Mouse (Mus musculus): ENCODE measurements at regions not wholly inside any gene's neighbourhood (a gene's known extent, or its start where the extent isn't known, plus 50 kb on each side); places are given as distances from the start of the nearest gene placed in this dataset.

GRCm38 (mm10) chr3:37943661-37944060, 219.4 kb upstream of the Gm5148 start:
- H3K9me3 ChIP-seq (ENCODE audit: low read depth, low read length): no peaks in the 10 kb centered on the region
- no peak overlapping the region for H3K4me2 ChIP-seq
- no peaks in the 10 kb centered on the region for H3K27me3 ChIP-seq (ENCODE audit: insufficient read depth, low read length)
- ATAC-seq (ENCODE audit: insufficient read depth): no peak
- DNase-seq: no peak
- TF ChIP-seq CTCF (IDR thresholded peaks at IDR 0.05; ENCODE audit: low read depth): no peak
- H3K36me3 ChIP-seq (ENCODE audit: insufficient read depth): no peaks in the 10 kb centered on the region
- no peak overlapping the region for H3K27ac ChIP-seq (ENCODE audit: low read depth)
- H3K4me3 ChIP-seq (ENCODE audit: low read depth, low read length): no peak overlapping the region
- H3K4me1 ChIP-seq (ENCODE audit: insufficient read depth): no peaks in the 10 kb centered on the region
- H3K9ac ChIP-seq: no peak overlapping the region

GRCm38 (mm10) chr3:37940016-37940415, 215.7 kb upstream of the Gm5148 start:
- Histone ChIP-seq H3K9ac (no peak overlapping the region), H3K27me3 (ENCODE audit: insufficient read depth, low read length) (no peaks in the 10 kb centered on the region), H3K4me2 (no peak overlapping the region), H3K4me3 (ENCODE audit: low read depth, low read length) (no peak overlapping the region), H3K27ac (ENCODE audit: low read depth) (no peak overlapping the region), H3K36me3 (ENCODE audit: insufficient read depth) (no peaks in the 10 kb centered on the region), H3K4me1 (ENCODE audit: insufficient read depth) (peaks cover 21% of the 10 kb centered on the region), H3K9me3 (ENCODE audit: low read depth, low read length) (no peaks in the 10 kb centered on the region)
- TF ChIP-seq CTCF (IDR thresholded peaks at IDR 0.05; ENCODE audit: low read depth): no peak
- DNase-seq (no peak), ATAC-seq (ENCODE audit: insufficient read depth) (no peak)
- WGBS: 66% methylated on average over 3 of the region's 3 CpGs

- H3K27ac ChIP-seq (ENCODE audit: low read depth): peak overlapping the region; percentile 61
- H3K4me1 ChIP-seq (ENCODE audit: insufficient read depth): peaks cover 28% of the 10 kb centered on the region
- no peaks in the 10 kb centered on the region for H3K36me3 ChIP-seq (ENCODE audit: insufficient read depth)
- no peak for DNase-seq
- no peak overlapping the region for H3K9ac ChIP-seq
- H3K9me3 ChIP-seq (ENCODE audit: low read depth, low read length): no peaks in the 10 kb centered on the region
- 90% methylated on average over 11 of the region's 11 CpGs for WGBS
- H3K4me3 ChIP-seq (ENCODE audit: low read depth, low read length): no peak overlapping the region
- no peak overlapping the region for H3K4me2 ChIP-seq
- no peaks in the 10 kb centered on the region for H3K27me3 ChIP-seq (ENCODE audit: insufficient read depth, low read length)
- no peak for ATAC-seq (ENCODE audit: insufficient read depth)
- no peak for TF ChIP-seq CTCF (IDR thresholded peaks at IDR 0.05; ENCODE audit: low read depth)
Measured at GRCm38 (mm10) chr3:37938870-37939269, 214.6 kb upstream of the Gm5148 start.

GRCm38 (mm10) chr3:37938284-37938596, 213.9 kb upstream of the Gm5148 start:
- no peaks in the 10 kb centered on the region for H3K27me3 ChIP-seq (ENCODE audit: insufficient read depth, low read length)
- peak overlapping the region; percentile 81 for H3K27ac ChIP-seq (ENCODE audit: low read depth)
- no peak overlapping the region for H3K4me3 ChIP-seq (ENCODE audit: low read depth, low read length)
- 5% methylated on average over 3 of the region's 3 CpGs for WGBS
- no peaks in the 10 kb centered on the region for H3K9me3 ChIP-seq (ENCODE audit: low read depth, low read length)
- H3K4me1 ChIP-seq (ENCODE audit: insufficient read depth): peaks cover 28% of the 10 kb centered on the region
- ATAC-seq (ENCODE audit: insufficient read depth) (peak; percentile 64; the same call in 1 of the 2 replicates), DNase-seq (peak; percentile 93)
- TF ChIP-seq CTCF (IDR thresholded peaks at IDR 0.05; ENCODE audit: low read depth): no peak
- H3K9ac ChIP-seq: no peak overlapping the region
- H3K36me3 ChIP-seq (ENCODE audit: insufficient read depth): no peaks in the 10 kb centered on the region
- no peak overlapping the region for H3K4me2 ChIP-seq

GRCm38 (mm10) chr3:37937381-37938283, 213.3 kb upstream of the Gm5148 start:
- no peaks in the 10 kb centered on the region for H3K9me3 ChIP-seq (ENCODE audit: low read depth, low read length)
- H3K27ac ChIP-seq (ENCODE audit: low read depth): peak overlapping the region; percentile 81
- peaks cover 28% of the 10 kb centered on the region for H3K4me1 ChIP-seq (ENCODE audit: insufficient read depth)
- no peak for DNase-seq
- ATAC-seq (ENCODE audit: insufficient read depth): no peak; the same call in 1 of the 2 replicates
- H3K9ac ChIP-seq: no peak overlapping the region
- WGBS: 40% methylated on average over 11 of the region's 11 CpGs
- H3K4me2 ChIP-seq: no peak overlapping the region
- H3K27me3 ChIP-seq (ENCODE audit: insufficient read depth, low read length): no peaks in the 10 kb centered on the region
- TF ChIP-seq CTCF (IDR thresholded peaks at IDR 0.05; ENCODE audit: low read depth): no peak
- H3K36me3 ChIP-seq (ENCODE audit: insufficient read depth): no peaks in the 10 kb centered on the region
- H3K4me3 ChIP-seq (ENCODE audit: low read depth, low read length): no peak overlapping the region

- Histone ChIP-seq H3K9me3 (ENCODE audit: low read depth, low read length) (no peaks in the 10 kb centered on the region), H3K27me3 (ENCODE audit: insufficient read depth, low read length) (no peaks in the 10 kb centered on the region), H3K9ac (no peak overlapping the region), H3K36me3 (ENCODE audit: insufficient read depth) (no peaks in the 10 kb centered on the region), H3K4me2 (no peak overlapping the region), H3K4me3 (ENCODE audit: low read depth, low read length) (no peak overlapping the region), H3K27ac (ENCODE audit: low read depth) (no peak overlapping the region), H3K4me1 (ENCODE audit: insufficient read depth) (peaks cover 28% of the 10 kb centered on the region)
- ATAC-seq (ENCODE audit: insufficient read depth) (no peak), DNase-seq (no peak)
- no peak for TF ChIP-seq CTCF (IDR thresholded peaks at IDR 0.05; ENCODE audit: low read depth)
- WGBS: 45% methylated on average over 12 of the region's 12 CpGs
Measured at GRCm38 (mm10) chr3:37936251-37936931, 212.1 kb upstream of the Gm5148 start.
